Mouse (Mus musculus): Measurements from ENCODE around the gene Cntrob.
A peak's percentile ranks its signal among the peaks of the same experiment; 100 is the strongest.

The Cntrob gene

GRCm38 (mm10) chr11:69323667-69324111, at the start of gene Cntrob, which contains the start of gene Trappc1:
TSS of gene Cntrob (minus strand) at chr11:69323775.
TSS of gene Trappc1 (plus strand) at chr11:69323980.
- DNase-seq (ENCODE audit: extremely low read depth, insufficient read length, low spot score): peak; percentile 100

GRCm38 (mm10) chr11:69372780-69373170, 49.2 kb upstream of the Cntrob start:
- no peak for DNase-seq (ENCODE audit: extremely low read depth, insufficient read length, low spot score)

- no peak for DNase-seq (ENCODE audit: extremely low read depth, insufficient read length, low spot score)
These were observed 48.6 kb upstream of the Cntrob start for GRCm38 (mm10) chr11:69372056-69372779.

- no peak for DNase-seq (ENCODE audit: extremely low read depth, insufficient read length, low spot score)
These were observed 48.0 kb upstream of the Cntrob start for GRCm38 (mm10) chr11:69371601-69372000.

GRCm38 (mm10) chr11:69370817-69371215, 47.2 kb upstream of the Cntrob start:
- DNase-seq (ENCODE audit: extremely low read depth, insufficient read length, low spot score): no peak

- DNase-seq (ENCODE audit: extremely low read depth, insufficient read length, low spot score): no peak
These were observed 46.6 kb upstream of the Cntrob start for GRCm38 (mm10) chr11:69369990-69370816.

GRCm38 (mm10) chr11:69369215-69369989, 45.8 kb upstream of the Cntrob start, which contains the start of gene Chd3:
TSS of gene Chd3 (minus strand) at chr11:69369406.
- DNase-seq (ENCODE audit: extremely low read depth, insufficient read length, low spot score): no peak

GRCm38 (mm10) chr11:69368356-69369214, 45.0 kb upstream of the Cntrob start:
- DNase-seq (ENCODE audit: extremely low read depth, insufficient read length, low spot score): peak; percentile 65

GRCm38 (mm10) chr11:69367616-69368355, 44.2 kb upstream of the Cntrob start:
- peak; percentile 65 for DNase-seq (ENCODE audit: extremely low read depth, insufficient read length, low spot score)

- no peak for DNase-seq (ENCODE audit: extremely low read depth, insufficient read length, low spot score)
These were observed 43.5 kb upstream of the Cntrob start for GRCm38 (mm10) chr11:69366855-69367615.

GRCm38 (mm10) chr11:69366157-69366854, 42.7 kb upstream of the Cntrob start:
- peak; percentile 94 for DNase-seq (ENCODE audit: extremely low read depth, insufficient read length, low spot score)

GRCm38 (mm10) chr11:69365722-69366121, 42.1 kb upstream of the Cntrob start:
- DNase-seq (ENCODE audit: extremely low read depth, insufficient read length, low spot score): no peak

- DNase-seq (ENCODE audit: extremely low read depth, insufficient read length, low spot score): peak; percentile 91
These were observed 41.3 kb upstream of the Cntrob start for GRCm38 (mm10) chr11:69364910-69365309.

- no peak for DNase-seq (ENCODE audit: extremely low read depth, insufficient read length, low spot score)
These were observed 40.8 kb upstream of the Cntrob start for GRCm38 (mm10) chr11:69364376-69364775.

GRCm38 (mm10) chr11:69362479-69362878, 38.9 kb upstream of the Cntrob start:
- DNase-seq (ENCODE audit: extremely low read depth, insufficient read length, low spot score): no peak

GRCm38 (mm10) chr11:69362021-69362420, 38.4 kb upstream of the Cntrob start:
- DNase-seq (ENCODE audit: extremely low read depth, insufficient read length, low spot score): no peak

GRCm38 (mm10) chr11:69357690-69358089, 34.1 kb upstream of the Cntrob start:
- no peak for DNase-seq (ENCODE audit: extremely low read depth, insufficient read length, low spot score)

- DNase-seq (ENCODE audit: extremely low read depth, insufficient read length, low spot score): no peak
These were observed 33.0 kb upstream of the Cntrob start for GRCm38 (mm10) chr11:69356544-69356943.
